ENCODE assay signal across 18 mouse cellular contexts in the genomic region with DNA sequence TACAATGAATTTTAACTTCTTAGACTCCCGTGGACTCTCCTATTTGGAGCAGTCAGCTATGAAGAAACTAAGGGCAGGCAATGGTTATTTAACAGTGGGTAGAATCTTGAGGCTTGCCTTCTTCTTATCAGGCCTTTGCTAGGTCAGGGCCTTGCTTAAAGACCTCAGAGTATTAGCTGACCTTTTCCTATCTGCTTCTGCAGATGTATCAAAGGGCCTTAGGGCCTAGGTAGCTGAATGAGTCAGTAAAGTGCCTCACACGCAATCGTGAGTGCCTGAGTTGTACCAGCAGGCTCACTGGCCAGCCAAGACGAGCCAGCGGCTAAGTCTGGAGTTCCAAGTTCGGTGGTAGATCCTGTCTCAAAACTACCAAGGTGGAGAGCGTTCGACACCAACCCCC. TPM values are rescaled to one million over a fixed set of nuclear protein-coding genes. Genes with fewer than 3 reads are reported as not detected.
DNase-seq lines count a peak whose midpoint lies in the region; ATAC-seq and TF ChIP-seq lines count a peak whose summit lies in the region.
"Had no signal": no experiment of that assay in that cellular context is flagged by ENCODE, and none has a peak within 500 bp of the region (broad histone marks: within the 10 kb centered on the region; RNA-seq: fewer than 3 reads in every experiment).

No protein-coding gene starts in this region.

- 70% methylated on average over 8 of the region's 8 CpGs for WGBS in heart, embryonic 12.5 days
- WGBS in intestine, postnatal 0 days, result 58% methylated on average over 8 of the region's 8 CpGs
- 73% methylated on average over 8 of the region's 8 CpGs for WGBS in small intestine, adult 2 months

- no peak for DNase-seq in heart, postnatal 10 days
- peak; percentile 8 for DNase-seq in G1E (ENCODE audit: low spot score)
- DNase-seq in cerebellum, adult 11-12 months, result no peak
- DNase-seq in Muller cell, postnatal 12 days (ENCODE audit: inconsistent ontology term), result no peak
- DNase-seq: adrenal gland, postnatal 25 days; cerebellum, adult 11 months; gastrocnemius, adult 2 months; layer of hippocampus, adult 9-11 months; lung, embryonic 14.5 days; right cerebral cortex, postnatal 4 days had no signal

- H3K27ac ChIP-seq in heart, embryonic 12.5 days (ENCODE audit: poor library complexity, severe bottlenecking), result peak overlapping the region; percentile 28; the same call in 1 of the 2 replicates
- H3K27ac ChIP-seq in intestine, postnatal 0 days (ENCODE audit: low read depth, low read length), result peak overlapping the region; percentile 60
- H3K27ac ChIP-seq in small intestine, adult 2 months (ENCODE audit: insufficient read depth, low read depth, low read length), result peak overlapping the region; percentile 40
- H3K27ac ChIP-seq: heart, embryonic 15.5 days; hindbrain, postnatal 0 days; neural tube, embryonic 12.5 days had no signal

- H3K4me3 ChIP-seq in heart, embryonic 12.5 days, result no peak overlapping the region
- no peak overlapping the region for H3K4me3 ChIP-seq in G1E (ENCODE audit: low read depth, low read length)
- no peak overlapping the region for H3K4me3 ChIP-seq in intestine, postnatal 0 days (ENCODE audit: low read depth, low read length)
- H3K4me3 ChIP-seq in small intestine, adult 2 months (ENCODE audit: low read depth, low read length), result no peak overlapping the region
- H3K4me3 ChIP-seq: gastrocnemius, adult 2 months; heart, embryonic 15.5 days; kidney, embryonic 15.5 days; neural tube, embryonic 12.5 days had no signal

- no peak overlapping the region for H3K4me2 ChIP-seq in heart, embryonic 12.5 days
- H3K4me2 ChIP-seq in intestine, postnatal 0 days (replicated peaks; ENCODE audit: low read depth), result no peak overlapping the region
- H3K4me2 ChIP-seq: heart, embryonic 15.5 days; kidney, embryonic 15.5 days; lung, embryonic 14.5 days; neural tube, embryonic 12.5 days had no signal

- no peak overlapping the region for H3K9ac ChIP-seq in heart, embryonic 12.5 days
- H3K9ac ChIP-seq in intestine, postnatal 0 days (ENCODE audit: low read depth, low read length), result 0 out of 2 replicates have a peak overlapping the region, but pooled peaks have one; percentile 7
- H3K9ac ChIP-seq: heart, embryonic 15.5 days; kidney, embryonic 15.5 days; lung, embryonic 14.5 days; neural tube, embryonic 12.5 days had no signal

- no peak for TF ChIP-seq POLR2A in small intestine, adult 2 months (IDR thresholded peaks at IDR 0.05; ENCODE audit: low read depth, low read length)

- no peaks in the 10 kb centered on the region for H3K36me3 ChIP-seq in heart, embryonic 12.5 days
- peaks cover 57% of the 10 kb centered on the region for H3K36me3 ChIP-seq in G1E (replicated peaks)
- H3K36me3 ChIP-seq in intestine, postnatal 0 days (ENCODE audit: control insufficient read depth, insufficient read depth), result peaks cover 10% of the 10 kb centered on the region; the same call in 1 of the 2 replicates
- peaks cover 6% of the 10 kb centered on the region; the same call in 1 of the 2 replicates for H3K36me3 ChIP-seq in small intestine, adult 2 months (ENCODE audit: control insufficient read depth, insufficient read depth, low read length)
- H3K36me3 ChIP-seq: heart, embryonic 15.5 days had no signal

- ATAC-seq in heart, embryonic 12.5 days (ENCODE audit: insufficient number of reproducible peaks, low FRiP score), result no peak
- peak; percentile 87 for ATAC-seq in G1E (ENCODE audit: extremely low read depth, insufficient number of reproducible peaks, low FRiP score, poor library complexity, severe bottlenecking)
- ATAC-seq in intestine, postnatal 0 days, result peak; percentile 62
- ATAC-seq: forebrain, embryonic 14.5 days; hindbrain, postnatal 0 days had no signal

- H3K27me3 ChIP-seq in heart, embryonic 12.5 days (replicated peaks), result no peaks in the 10 kb centered on the region
- H3K27me3 ChIP-seq in G1E (ENCODE audit: insufficient read depth, low read length), result no peaks in the 10 kb centered on the region
- H3K27me3 ChIP-seq in intestine, postnatal 0 days (replicated peaks; ENCODE audit: control insufficient read depth, insufficient read depth, low read length), result no peaks in the 10 kb centered on the region
- H3K27me3 ChIP-seq in small intestine, adult 2 months (ENCODE audit: control insufficient read depth, insufficient read depth, low read length), result no peaks in the 10 kb centered on the region
- H3K27me3 ChIP-seq: heart, embryonic 15.5 days; kidney, embryonic 15.5 days; neural tube, embryonic 12.5 days had no signal

- no peak for TF ChIP-seq CTCF in G1E (IDR thresholded peaks at IDR 0.05; ENCODE audit: low read depth, low read length)
- TF ChIP-seq CTCF in intestine, postnatal 0 days (IDR thresholded peaks at IDR 0.05; ENCODE audit: low read depth), result no peak
- no peak for TF ChIP-seq CTCF in small intestine, adult 2 months (IDR thresholded peaks at IDR 0.05; ENCODE audit: extremely low read depth, insufficient read length, insufficient replicate concordance, low read depth, low read length)

- H3K9me3 ChIP-seq in heart, embryonic 12.5 days (replicated peaks), result no peaks in the 10 kb centered on the region
- H3K9me3 ChIP-seq in G1E (replicated peaks), result no peaks in the 10 kb centered on the region; the same call in 1 of the 2 replicates
- no peaks in the 10 kb centered on the region for H3K9me3 ChIP-seq in intestine, postnatal 0 days (ENCODE audit: control insufficient read depth)
- H3K9me3 ChIP-seq: heart, embryonic 15.5 days; kidney, embryonic 15.5 days; neural tube, embryonic 12.5 days had no signal

- H3K4me1 ChIP-seq in heart, embryonic 12.5 days (replicated peaks), result peaks cover 23% of the 10 kb centered on the region
- peaks cover 24% of the 10 kb centered on the region for H3K4me1 ChIP-seq in G1E (ENCODE audit: insufficient read depth, low read depth, low read length)
- H3K4me1 ChIP-seq in intestine, postnatal 0 days (replicated peaks; ENCODE audit: control insufficient read depth, insufficient read depth, low read length), result 0 out of 2 replicates have a peak, but pooled peaks cover 15% of the 10 kb centered on the region
- H3K4me1 ChIP-seq in small intestine, adult 2 months (ENCODE audit: control insufficient read depth, insufficient read depth, insufficient read length, low read length), result peaks cover 7% of the 10 kb centered on the region; the same call in 1 of the 2 replicates

- intact Hi-C loops in heart, postnatal 10 days (cut with DNase I), result no loop called here

RNA-seq across cellular contexts. Expression of gene Elovl6, which starts 33.3 kb away (rescaled TPM):
- 18.5 and 20.2 TPM in 2 replicates for polyA plus RNA-seq in heart, embryonic 12.5 days (2016; fragmentation: Nextera tagmentation; extraction: Ambion mirVana)
- 1 to 10 TPM; 3.3 to 8.1 TPM for total RNA-seq in heart, postnatal 10 days (2021)
- total RNA-seq in G1E (2014; fragmentation: Nextera tagmentation) (20.4 and 20.6 TPM in 2 replicates), G1E (2017) (17.5 and 20.4 TPM in 2 replicates)
- polyA plus RNA-seq in G1E (2012), result 2.3 TPM in 2 replicates
- polyA plus RNA-seq in intestine, postnatal 0 days (2015; fragmentation: Nextera tagmentation; extraction: Ambion mirVana), result 34.5 and 36.5 TPM in 2 replicates
- 25.3 and 56.2 TPM in 2 replicates for polyA plus RNA-seq in small intestine, adult 2 months (2012; rRNA removed)
